Mouse (Mus musculus): ENCODE measurements around the gene Fam102a.

GRCm38 (mm10) chr2:32500461-32500860, 34.7 kb upstream of the Fam102a start:
- TF ChIP-seq CTCF (IDR thresholded peaks at IDR 0.05; ENCODE audit: low read depth) (no peak), EP300 (IDR thresholded peaks at IDR 0.05; ENCODE audit: low read depth) (no peak)

Data from liver, embryonic 14.5 days (tissue).